Mouse (Mus musculus) ES-E14 (cell line): ENCODE measurements around the gene Txndc16. TPM values are rescaled to one million over a fixed set of nuclear protein-coding genes. Genes with fewer than 3 reads are reported as not detected.

Experiments used
- DNase-seq: peaks from one replicate; pipeline ENCODE4 v3.0.0-alpha.2; 2013; ENCODE audit warnings: low read depth, low spot score
- H3K27ac ChIP-seq: 2 replicates; pipeline ENCODE4 v1.5.1; 2012; ENCODE audit warnings: low read depth, mild to moderate bottlenecking, low read length, moderate library complexity, mixed read lengths; ENCODE audit not compliant: poor library complexity, insufficient read depth, severe bottlenecking
- H3K36me3 ChIP-seq: 2 replicates; pipeline ENCODE4 v1.6.1; 2012; ENCODE audit warnings: mild to moderate bottlenecking, low read length, moderate library complexity, mixed read lengths; ENCODE audit not compliant: control insufficient read depth, poor library complexity, insufficient read depth, severe bottlenecking
- H3K4me1 ChIP-seq, 2 experiments: fragments of 150-350 bp in 1 of 2; sonication (generic) in 1 of 2; 2 replicates each; pipeline ENCODE4 v1.6.1; 2012; ENCODE audit warnings: low read length in 2 of 2, mild to moderate bottlenecking in 1 of 2, mixed read lengths in 1 of 2; ENCODE audit not compliant: control insufficient read depth in 2 of 2, insufficient read depth in 2 of 2, poor library complexity in 1 of 2
- H3K4me3 ChIP-seq, 2 experiments: fragments of 150-350 bp in 1 of 2; sonication (generic) in 1 of 2; 2 replicates each; pipeline ENCODE4 v1.5.1; 2012; ENCODE audit warnings: low read length in 2 of 2, low read depth in 1 of 2, mild to moderate bottlenecking in 1 of 2, mixed read lengths in 1 of 2; ENCODE audit not compliant: insufficient read depth in 1 of 2, poor library complexity in 1 of 2, severe bottlenecking in 1 of 2
- H3K9ac ChIP-seq: 2 replicates; pipeline ENCODE4 v1.6.1; 2012; ENCODE audit warnings: low read depth, mild to moderate bottlenecking, low read length, mixed read lengths; ENCODE audit not compliant: poor library complexity, insufficient read depth, severe bottlenecking
- H3K9me3 ChIP-seq: fragments of 150-350 bp; sonication (generic); 2 replicates; pipeline ENCODE4 v1.6.1; 2012; ENCODE audit warnings: low read depth, mild to moderate bottlenecking, low read length; ENCODE audit not compliant: control insufficient read depth, insufficient read depth
- ZNF384 ChIP-seq: IDR thresholded peaks from 2 replicates; pipeline ENCODE4 v1.6.1; 2012; ENCODE audit warnings: low read depth, low read length, inconsistent platforms
- in situ Hi-C, 2 experiments: fragments of 600-800 bp; cut with MboI; formaldehyde crosslinking; loops; one replicate each; pipeline ENCODE4 v1.15.1; 2025; ENCODE audit warnings: low sequenced_read_pairs in 2 of 2, inconsistent platforms in 1 of 2; ENCODE audit not compliant: unreplicated experiment in 2 of 2
- total RNA-seq: library from RNA; depleted of rRNA; stranded (reverse); fragments of 300-350 nt; gene quantifications from 2 replicates; pipeline ENCODE4 v1.2.3, GENCODE M21; 2012; rRNA removed

Gene Txndc16
- total RNA-seq, 1 experiment = 3.2 TPM

- H3K27ac ChIP-seq = no peak overlapping the region
- no peaks in the 10 kb centered on the region for H3K9me3 ChIP-seq
- no peak for TF ChIP-seq ZNF384
- H3K36me3 ChIP-seq = no peaks in the 10 kb centered on the region
- in situ Hi-C loops = no loop called here
- no peak overlapping the region for H3K4me3 ChIP-seq
- no peaks in the 10 kb centered on the region for H3K4me1 ChIP-seq
- no peak for DNase-seq
- H3K9ac ChIP-seq = no peak overlapping the region
Measured at GRCm38 (mm10) chr14:45083540-45083939, 136.6 kb downstream of the Txndc16 start.

Other genes starting within 250 kb of the Txndc16 start
- gene Ptger2, start 232.1 kb downstream of the Txndc16 start, total RNA-seq = 0.18 and 0.74 TPM in 2 replicates
- gene Gpr137c, start 611 bp downstream of the Txndc16 start, total RNA-seq = 0.31 and 0.74 TPM in 2 replicates
- gene Ero1l, start 98.4 kb upstream of the Txndc16 start, total RNA-seq = 34.5 and 80.8 TPM in 2 replicates
- 79.0 and 85.7 TPM in 2 replicates for gene Psmc6, start 109.5 kb upstream of the Txndc16 start, total RNA-seq
- gene Styx, start 130.8 kb upstream of the Txndc16 start, total RNA-seq = 19.1 and 30.9 TPM in 2 replicates
- 26.8 and 36.5 TPM in 2 replicates for gene Gnpnat1, start 184.6 kb upstream of the Txndc16 start, total RNA-seq